Mouse (Mus musculus) T-helper 17 cell (primary cell): ENCODE results near the gene Wscd2.

Experiments
- in situ Hi-C, 2 experiments: fragments of 300-600 bp; cut with MboI, MseI; formaldehyde crosslinking; loops; 1 replicate in 1 of 2; 2 replicates in 1 of 2; pipeline ENCODE4 v1.15.1; 2025; ENCODE audit warnings: high pct_unique_total_duplicates in 2 of 2

Wscd2 gene

DNA sequence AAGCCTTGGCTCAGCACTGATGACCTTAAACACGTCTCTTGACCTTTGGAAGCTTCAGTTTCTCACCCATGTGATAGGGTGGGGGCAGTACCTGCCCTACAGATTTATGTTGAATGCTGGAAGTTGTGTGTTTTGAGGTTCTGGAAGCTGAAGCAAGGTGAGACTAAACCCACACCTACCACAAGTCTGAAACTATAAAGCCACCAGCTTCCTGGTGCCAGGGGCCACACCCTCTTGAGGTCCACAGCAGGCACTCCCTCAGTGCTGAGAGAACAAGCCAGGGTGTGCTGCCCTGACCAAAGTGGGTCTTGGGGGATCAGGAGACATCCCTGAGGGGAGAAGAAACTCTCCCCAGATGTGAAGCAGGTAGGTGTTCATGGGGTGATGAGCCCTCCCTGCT lies 48.7 kb downstream of the Wscd2 start:
- in situ Hi-C loops, result loop anchor here in 1 of 2 experiments (5.0 kb wide), 1 partner anchor 42 kb away; no protein-coding TSS in a partner anchor

DNA sequence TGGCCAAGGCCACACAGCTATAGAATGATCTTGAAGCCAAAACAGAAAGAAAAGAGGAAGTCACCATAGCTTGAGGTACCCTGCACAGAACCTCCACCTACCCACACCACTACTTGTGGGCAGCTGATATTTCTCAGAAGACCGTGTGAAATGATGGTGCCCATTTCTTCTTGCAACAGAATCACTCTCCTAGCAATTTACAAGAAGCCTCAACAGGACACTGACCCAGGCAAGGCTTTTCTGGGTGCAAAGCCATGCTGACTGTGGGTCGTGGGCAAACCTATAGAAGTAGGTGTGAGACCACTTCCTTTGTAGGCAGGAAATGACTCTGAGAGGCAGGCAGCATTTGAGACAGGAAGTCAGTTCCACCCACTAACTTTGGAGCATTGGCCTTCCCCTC lies 49.3 kb downstream of the Wscd2 start:
- in situ Hi-C loops, result loop anchor here in 1 of 2 experiments (5.0 kb wide), 1 partner anchor 42 kb away; no protein-coding TSS in a partner anchor

DNA sequence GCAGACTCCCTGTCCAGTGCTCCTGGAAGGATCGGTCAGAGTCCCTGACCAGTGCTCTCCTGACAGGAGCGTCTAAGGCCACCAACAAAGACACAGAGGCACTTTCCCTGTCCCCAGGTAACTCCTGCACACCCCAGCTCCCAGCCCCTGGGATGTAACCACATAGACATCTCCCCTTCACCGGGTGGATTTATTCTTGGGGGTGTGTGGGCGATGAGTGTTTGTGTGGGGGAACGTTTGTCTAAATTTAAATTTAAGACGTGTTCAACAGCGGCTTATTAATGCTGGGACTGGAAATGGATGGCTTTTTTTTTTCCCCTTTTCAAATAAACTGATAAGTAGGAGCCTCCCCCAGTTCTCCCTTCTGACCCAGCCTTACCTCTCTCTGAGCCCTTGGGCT lies 49.7 kb downstream of the Wscd2 start:
- in situ Hi-C loops, result loop anchor here in 1 of 2 experiments (5.0 kb wide), 1 partner anchor 43 kb away; no protein-coding TSS in a partner anchor

DNA sequence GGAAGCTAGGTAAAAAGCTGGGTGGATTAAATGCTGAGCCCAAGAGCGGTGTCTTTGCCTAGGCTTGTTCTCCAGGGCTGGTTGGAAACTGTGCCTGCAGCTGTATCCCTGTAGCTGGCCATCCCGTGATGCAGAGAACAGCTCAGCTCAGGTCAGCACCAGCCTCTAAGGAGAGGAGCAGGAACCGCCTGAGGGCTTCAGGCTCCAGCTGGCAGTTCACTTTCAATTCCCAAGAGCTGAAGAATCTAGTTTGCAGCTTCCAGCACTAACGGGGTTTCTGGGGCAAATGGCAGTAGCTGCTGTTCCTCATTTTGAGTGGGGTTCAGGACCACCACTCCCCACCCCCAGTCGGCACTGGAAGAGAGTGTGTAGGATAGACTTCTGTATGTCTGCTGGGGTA lies 51.1 kb downstream of the Wscd2 start:
- in situ Hi-C loops, result no loop called here

DNA sequence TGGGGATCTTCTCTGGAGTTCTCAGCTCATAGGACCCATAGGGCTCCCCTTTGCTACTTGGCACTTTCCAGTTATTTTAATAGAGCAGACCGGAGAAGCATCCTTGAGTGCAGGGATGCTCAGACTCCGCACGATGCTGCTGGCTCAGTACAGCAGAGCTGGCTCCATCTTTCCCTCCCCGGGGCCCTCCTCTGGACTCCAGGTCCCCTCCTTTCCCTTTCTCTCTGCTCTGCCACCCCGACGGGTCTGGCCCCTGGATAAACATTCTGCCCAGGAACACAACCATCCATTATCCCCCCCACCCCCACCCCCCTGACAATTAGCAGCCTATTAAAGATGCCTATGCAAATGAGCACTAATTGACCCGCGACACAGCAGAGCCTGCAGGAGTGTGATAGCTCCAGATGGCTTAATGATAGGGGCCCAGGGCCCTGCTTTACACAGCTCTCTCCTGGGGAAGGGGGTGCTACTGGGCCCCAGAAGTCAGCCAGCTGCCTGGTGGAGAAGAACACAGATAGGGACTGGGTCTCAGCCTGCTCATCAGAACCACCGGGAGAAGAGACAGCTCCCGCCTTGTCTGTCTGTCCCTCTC lies 52.8 kb downstream of the Wscd2 start:
- in situ Hi-C loops, result no loop called here

DNA sequence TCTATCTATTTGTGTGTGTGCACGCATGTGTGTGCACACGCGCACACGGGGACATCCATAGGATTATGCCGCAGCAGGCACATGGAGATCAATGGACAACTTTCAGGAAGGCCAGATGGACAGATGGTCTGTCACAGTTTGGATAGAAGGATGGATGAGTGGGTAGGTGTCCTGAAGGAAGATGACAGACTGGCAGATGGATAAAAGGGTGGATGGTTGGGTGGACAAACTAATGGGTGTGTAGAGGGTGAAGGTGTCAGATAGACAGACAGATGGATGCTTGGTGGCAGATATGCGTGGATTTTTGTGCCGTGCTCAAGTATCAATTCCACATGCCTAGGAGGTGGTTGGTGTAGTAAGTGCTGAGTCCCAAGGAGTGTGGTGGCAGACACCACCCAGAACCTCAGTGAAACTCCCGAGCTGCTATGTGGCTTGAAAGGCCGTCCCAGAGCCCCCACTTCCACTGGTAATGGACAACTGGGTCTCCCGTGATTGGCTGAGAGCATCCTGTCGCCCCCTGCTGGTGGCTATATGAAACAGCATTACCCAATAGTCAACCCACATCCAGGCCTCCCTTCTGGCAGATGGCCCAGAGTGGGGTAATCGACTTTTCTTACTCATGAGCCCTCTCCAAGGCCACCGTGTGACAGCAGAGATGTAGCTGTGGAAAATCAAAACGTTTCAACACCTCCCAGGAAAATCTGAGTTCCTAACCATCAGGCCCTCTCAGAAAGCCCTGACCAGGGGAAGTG lies 58.0 kb downstream of the Wscd2 start:
- in situ Hi-C loops, result loop anchor here in 1 of 2 experiments (5.0 kb wide), 1 partner anchor 76 kb away; no protein-coding TSS in a partner anchor

DNA sequence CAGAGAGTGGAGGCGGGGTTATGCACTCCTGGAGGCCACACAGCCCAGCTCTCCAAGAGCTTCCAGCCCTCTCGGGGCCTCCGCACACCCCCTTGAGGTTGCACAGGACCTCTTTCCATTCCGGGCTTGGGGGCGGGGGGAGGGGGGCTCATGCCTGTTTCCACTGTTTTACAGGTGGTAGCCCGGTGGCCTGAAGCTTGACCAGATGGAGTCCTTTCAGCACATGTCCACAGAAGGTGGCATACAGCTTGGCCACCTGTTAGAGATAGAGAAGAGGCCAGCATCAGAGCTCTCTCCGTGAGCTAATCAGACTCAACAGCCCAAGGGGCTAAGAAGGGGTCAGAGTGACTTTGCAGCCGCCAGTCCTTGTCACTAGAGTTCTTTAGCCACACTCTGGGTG lies 60.1 kb downstream of the Wscd2 start:
- in situ Hi-C loops, result loop anchor here (5.0 kb wide), 2 partner anchors 43 to 188 kb away; no protein-coding TSS in a partner anchor

DNA sequence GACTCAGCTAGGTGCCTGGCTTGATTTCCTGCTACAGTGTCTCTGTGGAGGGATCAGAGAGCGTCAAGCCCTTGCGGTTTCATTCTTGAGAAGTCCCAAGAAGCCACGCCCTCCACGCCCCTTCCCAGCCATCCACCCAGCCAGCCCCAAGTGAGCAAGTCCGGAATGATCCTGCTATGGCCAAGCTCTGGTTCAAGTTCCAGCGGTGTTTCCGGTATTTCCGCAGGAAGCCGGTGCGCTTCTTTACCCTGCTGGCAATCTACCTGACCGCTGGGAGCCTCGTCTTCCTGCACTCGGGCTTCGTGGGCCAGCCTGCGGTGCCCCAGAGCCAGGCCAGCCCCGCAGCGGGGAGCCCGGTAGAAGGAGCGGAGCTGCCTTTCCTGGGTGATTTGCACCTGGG lies 60.6 kb downstream of the Wscd2 start:
- in situ Hi-C loops, result loop anchor here (5.0 kb wide), 2 partner anchors 43 to 188 kb away; no protein-coding TSS in a partner anchor

DNA sequence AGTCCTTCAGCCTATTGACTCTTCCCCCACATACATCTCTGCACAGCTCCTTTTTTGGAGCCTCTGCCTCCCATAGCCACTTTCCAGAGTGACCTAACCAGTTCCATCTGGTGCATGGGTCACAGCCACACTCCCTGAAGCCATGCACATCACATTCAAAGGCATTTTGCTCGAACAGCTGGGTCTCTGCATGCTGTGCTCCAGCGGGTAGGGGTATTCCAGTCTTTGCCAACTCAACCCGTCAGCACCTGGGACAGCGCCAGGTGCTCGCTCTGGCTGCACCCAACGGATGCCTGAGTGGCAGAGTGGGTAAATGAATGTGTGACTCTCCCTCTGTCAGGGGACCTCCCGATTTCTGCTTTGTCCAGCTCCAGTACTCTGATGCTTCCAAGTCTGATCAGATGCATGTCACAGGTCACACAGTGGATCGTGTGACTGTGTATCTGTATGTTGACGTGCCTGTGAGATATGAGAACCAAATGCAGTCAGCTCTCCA lies 63.3 kb downstream of the Wscd2 start:
- in situ Hi-C loops, result loop anchor here (5.0 kb wide), 2 partner anchors 46 to 191 kb away; no protein-coding TSS in a partner anchor

DNA sequence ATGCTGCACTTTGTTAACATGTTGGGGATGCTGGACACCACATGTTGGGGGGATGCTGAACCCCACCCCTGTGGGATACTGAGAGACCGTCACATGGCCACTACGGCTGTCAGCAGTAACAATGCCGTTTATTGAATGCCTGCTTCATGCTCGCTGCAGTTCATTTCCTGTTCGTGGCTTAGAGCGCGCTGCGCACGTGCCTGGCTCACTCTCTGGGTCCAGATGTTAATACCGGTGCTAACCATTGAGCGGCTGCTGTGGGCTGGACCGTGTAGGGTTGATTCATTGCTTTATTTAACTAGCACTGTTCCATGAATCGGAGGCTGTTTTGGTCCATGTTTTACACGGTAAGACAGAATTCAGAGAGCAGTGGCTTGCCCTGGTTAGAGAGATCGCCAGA lies 64.0 kb downstream of the Wscd2 start:
- in situ Hi-C loops, result loop anchor here (5.0 kb wide), 2 partner anchors 47 to 192 kb away; no protein-coding TSS in a partner anchor

DNA sequence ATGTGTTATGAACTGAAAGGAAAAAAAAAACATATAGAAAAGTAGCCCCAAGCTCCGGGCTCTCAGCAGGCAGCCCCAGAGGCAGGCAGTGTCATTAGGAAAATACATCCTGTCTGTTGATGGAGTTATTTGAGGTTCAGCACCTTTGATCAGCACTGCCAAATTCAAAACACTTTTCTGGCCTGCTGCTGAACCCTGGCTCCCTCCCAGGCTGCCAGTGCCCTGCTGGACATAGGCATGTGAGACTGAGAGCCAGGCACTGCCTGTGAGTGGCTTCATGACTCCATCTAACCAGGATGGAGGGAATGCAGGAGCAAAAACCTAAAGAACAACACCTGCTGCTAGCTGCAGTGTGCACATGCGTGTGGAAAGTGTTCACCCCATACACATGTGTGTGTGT lies 64.4 kb downstream of the Wscd2 start:
- in situ Hi-C loops, result loop anchor here (5.0 kb wide), 2 partner anchors 47 to 192 kb away; no protein-coding TSS in a partner anchor

DNA sequence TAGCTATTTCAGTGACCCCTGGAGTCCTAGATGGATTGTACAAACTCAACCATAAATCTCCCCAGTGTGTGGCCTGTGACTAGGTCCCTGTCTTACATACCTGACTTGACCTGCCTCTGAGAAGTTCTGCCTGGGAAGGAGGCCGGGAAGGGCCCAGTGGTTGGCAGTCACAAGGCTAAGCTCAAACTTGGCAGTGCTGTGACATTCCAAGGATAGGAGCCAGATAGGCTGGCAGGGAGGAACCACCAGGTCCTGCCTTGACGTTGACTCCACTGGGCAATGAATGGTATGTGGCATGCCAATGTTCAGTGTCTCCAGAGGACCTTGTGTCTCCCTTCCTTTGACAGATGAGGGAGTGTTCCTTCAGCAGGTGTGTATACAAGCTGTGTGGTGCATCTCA lies 65.6 kb downstream of the Wscd2 start:
- in situ Hi-C loops, result loop anchor here in 1 of 2 experiments (5.0 kb wide), 1 partner anchor 72 kb away; no protein-coding TSS in a partner anchor

DNA sequence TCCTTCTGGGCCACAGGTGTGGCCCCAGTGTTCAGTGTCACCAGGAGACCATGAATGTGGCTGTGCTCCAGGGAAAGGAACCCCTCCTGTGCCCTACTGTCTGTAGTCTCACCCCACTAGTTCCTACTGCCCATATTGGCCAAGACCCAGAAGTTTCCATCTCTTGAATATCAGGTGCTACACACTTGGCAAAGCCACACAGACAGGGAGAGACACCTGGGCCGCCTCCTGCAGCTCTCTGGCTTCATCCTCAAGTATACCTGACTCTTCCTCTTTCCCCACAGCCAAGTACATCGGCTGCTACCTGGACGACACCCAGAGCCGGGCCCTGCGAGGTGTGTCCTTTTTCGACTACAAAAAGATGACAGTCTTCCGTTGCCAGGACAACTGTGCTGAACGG lies 67.9 kb downstream of the Wscd2 start:
- in situ Hi-C loops, result loop anchor here in 1 of 2 experiments (5.0 kb wide), 1 partner anchor 69 kb away; no protein-coding TSS in a partner anchor

DNA sequence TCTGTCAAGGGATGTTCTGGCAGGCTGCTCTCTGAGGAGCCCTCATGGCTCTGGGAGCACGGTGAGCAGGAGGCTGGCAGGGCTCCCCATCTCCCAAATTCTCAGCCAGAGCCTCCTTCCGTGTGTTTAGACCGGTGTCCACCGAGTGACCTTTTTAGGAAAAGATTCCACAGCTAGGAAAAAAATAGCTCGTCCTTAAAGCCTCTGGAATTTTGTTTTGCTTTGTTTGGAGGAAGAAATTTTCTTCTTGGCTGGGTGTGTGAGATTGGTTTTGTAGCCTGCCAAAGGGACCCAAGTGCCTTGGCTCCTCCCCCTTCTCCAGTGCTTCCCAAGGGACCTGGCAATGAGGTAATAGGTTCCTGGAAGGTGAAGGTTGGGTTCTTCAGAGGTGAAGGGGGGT lies 69.5 kb downstream of the Wscd2 start:
- in situ Hi-C loops, result loop anchor here in 1 of 2 experiments (5.0 kb wide), 1 partner anchor 68 kb away; no protein-coding TSS in a partner anchor

DNA sequence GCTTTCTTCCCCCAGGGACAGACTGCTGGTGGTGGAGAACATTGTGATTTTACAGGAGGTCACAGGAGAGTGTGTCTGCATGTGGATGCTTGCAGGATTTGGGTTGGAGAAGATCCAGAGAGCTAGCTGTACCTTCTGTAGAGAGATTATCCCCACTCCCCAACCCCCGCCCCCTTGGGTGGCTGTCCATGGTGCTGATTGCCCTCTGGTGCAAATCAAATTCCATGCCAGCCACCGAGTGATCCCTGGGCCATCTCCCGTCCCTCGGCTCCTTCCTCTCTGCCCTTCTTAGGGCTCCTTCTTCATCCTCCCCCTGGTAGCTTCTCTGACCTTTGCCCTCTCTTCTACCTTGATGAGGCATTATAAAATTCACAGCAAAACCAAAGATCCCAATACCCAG lies 74.3 kb downstream of the Wscd2 start:
- in situ Hi-C loops, result no loop called here

DNA sequence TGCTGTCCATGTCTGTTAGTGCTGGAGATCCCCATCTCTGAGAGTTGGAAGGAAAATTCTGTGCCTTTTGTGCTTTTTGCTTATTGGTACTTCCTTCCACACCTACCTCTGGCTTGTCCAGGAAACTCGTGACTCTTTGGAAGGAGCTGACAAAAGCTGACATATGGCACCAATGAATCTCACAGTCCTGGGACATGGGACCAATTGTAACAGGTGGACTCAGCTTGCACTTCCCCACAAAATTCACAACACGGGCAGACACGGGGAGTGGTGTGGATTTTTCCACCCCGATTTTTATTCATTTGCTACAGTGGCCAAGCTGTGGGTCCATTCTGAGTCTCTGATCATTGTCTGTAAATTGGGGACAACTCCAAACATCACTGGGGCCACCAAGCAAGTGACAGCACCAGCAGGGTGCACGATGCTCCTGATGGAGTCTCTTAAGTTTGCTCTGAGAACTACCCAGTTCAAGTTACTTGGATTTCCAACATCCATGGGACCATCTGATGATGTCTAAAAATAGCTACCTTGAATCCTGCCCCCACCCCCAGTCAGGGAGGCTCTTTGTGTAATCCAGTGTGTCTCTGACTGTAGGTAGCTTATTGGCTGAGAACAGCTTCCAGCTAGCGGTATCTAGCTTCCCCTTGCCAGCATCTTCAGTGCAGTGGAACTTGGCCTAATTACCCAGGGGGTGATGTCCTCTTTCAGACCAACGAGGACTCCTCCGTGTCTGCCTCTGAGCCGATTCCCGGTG lies 75.1 kb downstream of the Wscd2 start:
- in situ Hi-C loops, result no loop called here

DNA sequence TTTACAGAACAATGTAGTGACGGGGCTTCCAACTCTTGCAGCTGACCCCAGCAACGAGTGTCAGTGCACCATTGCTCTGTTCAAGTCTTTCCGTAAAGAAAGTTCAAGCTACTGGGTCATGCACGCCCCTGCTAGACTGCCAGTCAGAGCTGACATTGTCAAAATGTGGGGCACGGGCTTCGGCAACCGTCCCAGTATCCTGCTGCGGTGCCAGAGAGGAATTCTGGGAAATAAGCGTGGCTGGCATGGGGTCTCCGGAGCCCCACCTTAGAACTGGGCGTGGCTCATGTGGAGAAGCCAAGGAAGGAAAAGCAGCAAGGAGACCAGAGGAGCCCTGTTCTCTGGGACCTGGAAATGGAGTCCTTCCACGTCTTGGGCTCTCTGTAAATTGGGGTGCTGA lies 75.7 kb downstream of the Wscd2 start:
- in situ Hi-C loops, result no loop called here

DNA sequence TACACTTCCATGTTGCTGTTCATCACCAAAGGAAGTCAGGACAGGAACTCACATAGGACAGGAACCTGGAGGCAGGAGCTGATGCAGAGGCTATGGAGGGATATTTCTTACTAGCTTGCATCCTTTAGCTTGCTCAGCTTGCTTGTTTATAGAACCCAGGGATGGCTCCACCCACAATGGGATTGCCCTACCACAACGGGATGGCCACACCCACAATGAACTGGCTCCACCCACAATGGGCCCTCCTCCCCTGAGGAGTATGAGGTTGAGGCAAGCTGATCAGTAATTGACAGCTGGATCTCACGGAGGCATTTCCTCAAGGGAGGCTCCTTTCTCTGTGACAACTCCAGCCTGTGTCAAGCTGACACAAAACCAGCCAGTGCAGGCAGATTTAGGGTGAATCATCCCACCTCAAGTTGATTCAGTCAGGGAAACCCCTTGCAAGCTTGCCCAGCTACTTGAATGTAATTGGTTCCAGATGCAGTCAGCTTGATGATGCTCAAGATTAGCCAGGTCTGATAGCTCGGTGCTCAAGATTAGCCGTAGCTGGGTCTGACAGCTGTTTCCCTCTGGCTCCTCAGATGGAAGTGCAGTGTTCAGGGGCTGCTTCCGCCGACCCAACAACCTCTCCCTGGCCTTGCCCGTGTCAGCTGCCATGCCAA lies 80.1 kb downstream of the Wscd2 start:
- in situ Hi-C loops, result no loop called here

DNA sequence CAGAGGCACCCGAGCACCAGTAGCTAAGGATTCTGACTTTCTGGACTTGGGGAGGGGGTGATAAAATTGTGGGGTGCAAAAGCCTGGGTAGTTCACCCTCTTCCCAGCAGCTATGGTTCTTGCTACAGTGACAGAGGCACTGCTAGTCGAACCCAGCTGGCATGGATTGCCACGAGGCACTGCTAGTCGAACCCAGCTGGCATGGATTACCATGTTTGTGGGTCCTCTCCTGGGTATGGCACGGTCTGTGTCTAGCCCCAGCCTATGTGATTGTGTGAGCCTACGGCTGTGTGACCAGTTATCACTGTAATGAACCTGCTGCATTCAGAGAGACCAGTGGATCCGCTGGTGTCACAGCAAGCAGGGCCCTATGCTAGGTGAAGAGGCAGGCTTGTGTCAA lies 87.4 kb downstream of the Wscd2 start:
- in situ Hi-C loops, result loop anchor here in 1 of 2 experiments (5.0 kb wide), 1 partner anchor 140 kb away; no protein-coding TSS in a partner anchor

DNA sequence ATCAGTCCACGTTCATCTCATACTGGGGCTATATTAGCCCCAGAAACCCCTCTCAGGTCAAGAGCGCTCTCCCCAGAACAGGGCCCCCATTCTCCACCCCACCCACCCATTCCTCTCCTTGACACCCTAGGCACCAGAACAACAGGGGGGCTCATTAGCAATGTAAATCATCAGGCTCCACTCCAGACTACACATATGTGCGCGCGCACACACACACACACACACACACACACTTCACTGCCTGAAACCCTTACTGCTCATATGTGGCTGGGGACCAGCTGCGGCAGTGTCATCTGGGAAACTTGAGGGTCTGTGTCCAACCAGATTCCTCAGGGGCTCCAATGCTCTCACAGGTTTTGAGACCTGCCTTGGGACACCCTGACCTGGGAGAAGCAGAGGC lies 88.3 kb downstream of the Wscd2 start:
- in situ Hi-C loops, result loop anchor here in 1 of 2 experiments (5.0 kb wide), 1 partner anchor 139 kb away; no protein-coding TSS in a partner anchor

DNA sequence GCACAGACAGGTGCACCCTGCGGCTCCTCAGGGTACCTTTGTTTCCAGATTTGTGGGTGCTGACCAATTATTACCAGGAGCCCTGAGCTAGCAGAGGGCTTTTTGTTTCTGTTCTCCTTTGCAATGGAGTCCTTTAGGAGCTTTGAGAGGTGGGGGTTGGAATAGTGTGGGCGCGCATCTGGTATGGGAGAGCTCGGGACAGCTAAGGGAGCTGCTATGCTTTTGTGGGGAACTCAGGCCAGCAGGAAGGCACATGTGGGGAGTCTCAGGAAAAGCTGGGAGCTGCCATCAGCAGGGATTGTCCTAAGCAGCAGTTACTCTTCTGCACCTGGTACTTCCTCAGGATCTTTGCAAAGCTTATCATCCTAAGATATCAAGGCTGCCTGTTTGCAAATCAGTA lies 89.0 kb downstream of the Wscd2 start:
- in situ Hi-C loops, result loop anchor here in 1 of 2 experiments (5.0 kb wide), 1 partner anchor 138 kb away; no protein-coding TSS in a partner anchor
